Mouse (Mus musculus) Patski (cell line): ENCODE results near the gene Kremen1. TPM values are rescaled to one million over a fixed set of nuclear protein-coding genes. Genes with fewer than 3 reads are reported as not detected.

Experiments used
- ATAC-seq: fragments of 100-300 bp; one replicate; pipeline ENCODE4 v1.8.0; 2021
- CTCF ChIA-PET: fragments of 350-600 bp; sonication (Branson Sonifier 250); formaldehyde crosslinking; loops from one replicate; lab custom pipeline; 2022; ENCODE audit warnings: inconsistent platforms; lab: Charles Lee
- POLR2A ChIA-PET: fragments of 350-600 bp; sonication (Branson Sonifier 250); formaldehyde crosslinking; loops from one replicate; lab custom pipeline; 2022; ENCODE audit warnings: antibody characterized with exemption, inconsistent platforms; lab: Charles Lee
- DNase-seq: peaks from one replicate; pipeline ENCODE4 v3.0.0-alpha.2; 2011; ENCODE audit warnings: low read depth, low spot score
- H3K27me3 ChIP-seq: fragments of 371-371 bp; one replicate; pipeline ENCODE4 v1.5.1; 2021
- CTCF ChIP-seq: fragments of 100-300 bp; IDR thresholded peaks from one replicate; pipeline ENCODE4 v1.5.1; 2021
- in situ Hi-C: fragments of 300-500 bp; cut with MboI; formaldehyde crosslinking; loops from 3 replicates; pipeline ENCODE4 v1.11.1; 2018; ENCODE audit warnings: low pct_unique_long_range_greater_than_20kb, mixed read lengths
- polyA plus RNA-seq: library from polyadenylated mRNA; unstranded; gene quantifications from one replicate; pipeline ENCODE4 v1.2.3, GENCODE M21; 2021

Kremen1 gene
- polyA plus RNA-seq, 1 experiment from 2014 or later, result 73.0 TPM

DNA sequence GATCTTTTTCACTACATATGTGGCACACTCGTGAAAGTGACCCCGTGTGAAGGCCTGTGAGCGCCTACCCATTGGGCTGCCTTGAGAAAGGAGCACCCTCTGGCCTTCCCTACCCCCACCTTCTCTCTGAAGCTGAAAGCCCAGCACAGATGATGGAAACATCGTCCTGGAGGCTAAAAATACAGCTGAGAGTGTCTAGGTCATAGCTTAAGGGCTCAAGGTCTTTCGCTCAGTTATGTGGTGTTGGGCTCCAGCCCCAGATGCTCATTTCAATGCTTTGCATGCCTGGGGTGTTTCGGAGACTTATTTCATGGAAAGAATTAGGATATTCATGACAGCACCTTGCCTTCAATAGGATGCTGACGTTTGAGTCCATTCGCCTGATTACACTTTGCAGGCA, 4.4 kb upstream of the Kremen1 start:
- ChIA-PET CTCF (interaction anchor here (0.6 kb wide), 1 partner anchor 13 kb away, joined by 3 read pairs; no protein-coding TSS in a partner anchor), POLR2A (no interaction called here)
- no peak for ATAC-seq
- no peak for TF ChIP-seq CTCF
- DNase-seq, result no peak
- H3K27me3 ChIP-seq, result no peaks in the 10 kb centered on the region
- in situ Hi-C loops, result no loop called here

DNA sequence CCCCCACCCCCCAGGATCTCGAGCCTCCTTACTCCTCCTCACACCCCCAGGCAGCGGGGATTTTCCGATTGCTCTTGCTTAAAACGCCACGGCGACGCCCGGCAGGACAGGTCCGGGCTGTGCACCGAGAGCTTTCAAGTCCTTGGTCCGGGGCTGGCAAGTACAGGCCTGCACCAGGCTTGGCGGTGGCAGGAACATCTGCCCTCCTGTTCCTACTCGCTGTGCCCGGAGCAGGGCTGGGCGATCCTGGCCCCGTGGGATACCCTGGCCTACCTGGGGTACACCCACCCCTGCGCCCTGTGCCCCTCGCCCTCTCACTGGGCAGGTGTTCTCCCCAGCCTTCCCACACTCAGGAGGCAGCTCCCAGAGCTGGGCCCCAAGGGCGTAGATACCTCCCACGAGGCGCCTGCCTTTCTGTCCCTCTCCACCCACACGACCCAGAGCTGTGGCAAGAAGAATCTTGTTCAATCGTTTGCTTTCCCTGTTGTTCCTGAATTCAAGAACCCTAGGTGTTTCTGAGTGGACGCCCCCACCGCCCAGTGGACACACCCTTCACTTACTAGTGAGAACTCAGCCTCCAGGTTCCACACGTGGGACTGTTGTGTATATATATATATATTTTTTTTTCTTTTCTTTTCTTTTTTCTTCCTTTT, 1.8 kb upstream of the Kremen1 start:
- in situ Hi-C loops, result no loop called here
- CTCF ChIA-PET, result no interaction called here
- H3K27me3 ChIP-seq, result no peaks in the 10 kb centered on the region
- POLR2A ChIA-PET, result interaction anchor here (0.5 kb wide), 1 partner anchor 286 kb away, joined by 3 read pairs; no protein-coding TSS in a partner anchor
- ATAC-seq (no peak), DNase-seq (no peak)
- no peak for TF ChIP-seq CTCF

DNA sequence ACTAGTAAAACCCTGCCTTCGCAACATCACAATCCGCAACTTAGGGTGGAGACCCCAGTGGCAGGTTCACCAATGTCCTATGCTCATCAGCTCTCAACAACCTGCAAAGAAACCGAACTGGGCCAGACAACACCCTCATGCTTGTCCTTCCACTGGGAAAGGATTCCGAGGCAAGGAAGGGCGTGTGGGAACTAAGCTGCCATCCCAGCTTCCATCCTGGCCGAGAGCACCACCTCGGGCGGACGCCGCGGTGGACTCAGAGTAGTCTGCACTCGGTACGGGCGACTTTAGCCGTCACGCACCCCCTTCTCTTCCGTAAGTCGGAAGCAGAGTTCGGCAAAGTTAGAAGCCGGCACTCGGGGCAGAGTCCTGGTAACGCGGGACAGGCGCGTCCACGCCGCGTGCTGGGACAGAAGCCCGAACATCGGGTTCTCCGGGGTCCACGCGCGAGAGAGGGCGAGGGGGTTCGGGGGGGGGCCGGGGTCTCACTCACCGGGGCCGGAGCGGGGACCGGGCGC, 357 bp downstream of the Kremen1 start:
- in situ Hi-C loops, result no loop called here
- TF ChIP-seq CTCF, result no peak
- CTCF ChIA-PET, result interaction anchor here (1.0 to 1.3 kb wide), 2 partner anchors 9 to 11 kb away, joined by 3 to 5 read pairs; no protein-coding TSS in a partner anchor
- H3K27me3 ChIP-seq, result no peaks in the 10 kb centered on the region
- POLR2A ChIA-PET, result interaction anchor here (0.7 to 1.1 kb wide), 5 partner anchors 9 to 69 kb away, joined by 3 to 8 read pairs (median 4); no protein-coding TSS in a partner anchor
- DNase-seq (no peak), ATAC-seq (no peak)

DNA sequence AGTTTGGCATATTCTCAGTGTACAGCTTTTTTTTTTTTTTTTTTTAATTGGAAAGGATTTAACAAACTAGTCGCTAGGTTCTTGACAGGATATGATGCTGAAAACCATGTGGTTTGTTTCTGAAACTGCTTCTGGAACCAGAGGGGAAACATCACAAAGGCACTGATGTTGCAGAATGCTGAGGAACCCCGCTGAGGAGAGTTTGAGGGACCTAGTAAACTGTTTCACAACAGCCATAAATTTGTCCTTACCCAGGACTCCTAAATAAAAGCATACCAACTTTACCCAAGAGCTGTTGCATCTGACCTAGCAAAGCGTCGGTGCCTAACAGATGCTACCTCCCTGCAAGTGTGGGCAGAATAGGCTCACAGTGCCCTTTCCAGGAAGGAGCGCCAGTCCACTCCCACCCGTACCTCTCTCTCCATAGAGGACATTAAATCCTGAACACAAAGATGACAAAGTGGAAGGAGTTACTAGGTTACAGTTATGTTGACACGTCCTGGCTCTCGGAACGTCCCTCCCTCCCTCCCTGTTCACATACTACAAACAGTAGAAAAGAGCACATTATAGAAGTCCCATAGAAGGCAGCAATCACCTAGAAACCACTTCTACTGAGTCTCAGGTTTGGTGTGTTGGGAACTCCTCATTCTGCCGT, 1.3 kb downstream of the Kremen1 start:
- POLR2A ChIA-PET, result interaction anchor here (0.6 to 1.1 kb wide), 7 partner anchors 8 to 25 kb away, joined by 3 to 8 read pairs (median 4); no protein-coding TSS in a partner anchor
- no peak for DNase-seq
- in situ Hi-C loops, result no loop called here
- no peaks in the 10 kb centered on the region for H3K27me3 ChIP-seq
- no peak for TF ChIP-seq CTCF
- ATAC-seq, result no peak
- CTCF ChIA-PET, result interaction anchor here (1.0 to 2.3 kb wide), 5 partner anchors 8 to 78 kb away, joined by 3 to 11 read pairs (median 4); no protein-coding TSS in a partner anchor

- no peak for DNase-seq
- in situ Hi-C loops, result no loop called here
- no peak for ATAC-seq
- H3K27me3 ChIP-seq, result no peaks in the 10 kb centered on the region
- no peak for TF ChIP-seq CTCF
- ChIA-PET POLR2A (no interaction called here), CTCF (interaction anchor here (1.3 to 2.4 kb wide), 3 partner anchors 9 to 76 kb away, joined by 3 to 11 read pairs (median 9); no protein-coding TSS in a partner anchor)
Observed at GRCm38 (mm10) chr11:5258036-5258435, 3.3 kb downstream of the Kremen1 start.

DNA sequence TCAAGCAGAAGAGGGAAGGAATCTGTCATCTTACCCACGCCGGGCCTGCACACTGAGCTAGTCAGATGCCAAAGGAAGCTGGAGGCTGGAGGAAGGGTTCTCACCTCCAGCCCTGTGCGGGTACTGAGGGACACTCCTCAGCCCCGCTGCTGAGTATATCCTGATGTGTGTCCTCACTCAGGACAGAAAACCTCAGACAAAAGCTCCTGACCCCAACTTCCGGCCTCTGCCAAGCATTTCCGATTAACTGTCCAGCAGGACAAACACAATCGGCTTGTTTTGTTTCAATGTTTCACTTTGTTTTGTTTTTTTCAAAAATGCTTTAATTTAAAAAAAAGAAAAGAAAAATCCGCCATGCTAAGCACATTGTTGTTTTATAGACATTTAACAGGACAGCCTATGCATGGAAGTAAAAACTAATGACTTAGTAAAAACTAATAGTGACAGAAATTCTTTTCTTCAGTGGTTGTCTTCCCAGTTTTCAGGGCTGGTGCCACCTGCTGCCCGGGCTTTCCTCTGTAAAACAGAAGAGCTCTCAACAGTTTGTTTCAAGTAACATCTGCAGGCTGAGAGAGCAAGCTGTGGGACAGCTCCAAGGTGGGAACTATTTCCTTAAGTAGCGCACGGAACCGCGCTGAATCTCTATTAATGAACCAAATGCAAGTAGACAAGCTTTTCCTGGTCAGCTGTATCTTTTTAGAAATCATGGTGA, 4.1 kb downstream of the Kremen1 start:
- in situ Hi-C loops, result no loop called here
- no peak for DNase-seq
- ATAC-seq, result no peak
- POLR2A ChIA-PET, result interaction anchor here (0.6 to 1.0 kb wide), 2 partner anchors 14 to 59 kb away, joined by 5 to 6 read pairs; no protein-coding TSS in a partner anchor
- CTCF ChIA-PET, result interaction anchor here (1.3 to 2.4 kb wide), 3 partner anchors 8 to 18 kb away, joined by 3 to 9 read pairs (median 4); no protein-coding TSS in a partner anchor
- no peak for TF ChIP-seq CTCF
- H3K27me3 ChIP-seq, result no peaks in the 10 kb centered on the region

- TF ChIP-seq CTCF, result no peak
- in situ Hi-C loops, result no loop called here
- ChIA-PET POLR2A (no interaction called here), CTCF (no interaction called here)
- ATAC-seq (no peak), DNase-seq (no peak)
- H3K27me3 ChIP-seq, result no peaks in the 10 kb centered on the region
Observed at GRCm38 (mm10) chr11:5255509-5256014, 5.8 kb downstream of the Kremen1 start.

GRCm38 (mm10) chr11:5254016-5254415, 7.3 kb downstream of the Kremen1 start:
- DNase-seq (no peak), ATAC-seq (no peak)
- POLR2A ChIA-PET, result no interaction called here
- CTCF ChIA-PET, result no interaction called here
- in situ Hi-C loops, result no loop called here
- no peaks in the 10 kb centered on the region for H3K27me3 ChIP-seq
- no peak for TF ChIP-seq CTCF

DNA sequence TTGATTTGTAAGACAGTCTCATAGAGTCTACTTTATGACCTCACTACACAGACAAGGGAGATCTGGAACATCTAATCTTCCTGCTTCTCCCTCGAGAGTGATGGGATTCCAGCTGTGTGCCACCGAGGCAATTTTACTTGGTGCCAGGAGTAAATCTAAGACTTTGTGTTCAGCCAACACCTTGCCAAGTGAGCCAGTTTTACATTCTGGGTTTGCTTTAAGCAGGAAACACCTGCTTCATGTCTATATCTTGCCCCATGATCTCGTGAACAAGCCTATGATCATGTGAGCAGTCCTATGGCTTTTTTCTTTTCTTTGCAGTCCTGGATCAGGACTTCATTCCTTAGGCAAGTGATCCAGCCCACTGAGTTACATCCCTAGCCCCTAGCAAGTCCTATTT, 7.8 kb downstream of the Kremen1 start:
- no peaks in the 10 kb centered on the region for H3K27me3 ChIP-seq
- ChIA-PET CTCF (interaction anchor here (2.5 kb wide), 1 partner anchor 139 kb away, joined by 7 read pairs; no protein-coding TSS in a partner anchor), POLR2A (no interaction called here)
- in situ Hi-C loops, result no loop called here
- no peak for DNase-seq
- no peak for TF ChIP-seq CTCF
- ATAC-seq, result no peak

- TF ChIP-seq CTCF, result no peak
- H3K27me3 ChIP-seq, result no peaks in the 10 kb centered on the region
- ChIA-PET POLR2A (interaction anchor here (1.4 to 1.5 kb wide), 2 partner anchors 8 to 14 kb away, joined by 5 to 8 read pairs; no protein-coding TSS in a partner anchor), CTCF (interaction anchor here (0.7 to 2.5 kb wide), 2 partner anchors 13 to 138 kb away, joined by 3 to 7 read pairs; no protein-coding TSS in a partner anchor)
- ATAC-seq (no peak), DNase-seq (no peak)
- in situ Hi-C loops, result no loop called here
Observed at GRCm38 (mm10) chr11:5252727-5253126, 8.6 kb downstream of the Kremen1 start.
